Mouse (Mus musculus) forebrain, embryonic 10.5 days (tissue): ENCODE results near the gene Olfr643. TPM values are rescaled to one million over a fixed set of nuclear protein-coding genes. Genes with fewer than 3 reads are reported as not detected.
"Not testable (repeated sequence)": the region's sequence is repeated elsewhere in the genome, so short reads cannot be mapped to it uniquely, and the experiment has no call there.

ENCODE experiments used
- DNase-seq: peaks from one replicate; pipeline ENCODE4 v3.0.0-alpha.2; 2017; ENCODE audit warnings: low spot score; ENCODE audit errors: extremely low spot score
- H3K27ac ChIP-seq: fragments of 300-500 bp; sonication (generic); 2 replicates; pipeline ENCODE4 v1.5.1; 2016; ENCODE audit warnings: mild to moderate bottlenecking
- H3K27me3 ChIP-seq: fragments of 300-500 bp; sonication (generic); 2 replicates; pipeline ENCODE4 v1.6.1; 2016; ENCODE audit warnings: mild to moderate bottlenecking; ENCODE audit not compliant: poor library complexity, severe bottlenecking
- H3K36me3 ChIP-seq: fragments of 300-500 bp; sonication (generic); replicated peaks from 2 replicates; pipeline ENCODE4 v1.6.1; 2016; ENCODE audit warnings: mild to moderate bottlenecking, moderate library complexity
- H3K4me1 ChIP-seq: fragments of 300-500 bp; sonication (generic); 2 replicates; pipeline ENCODE4 v1.6.1; 2016
- H3K4me3 ChIP-seq: fragments of 300-500 bp; sonication (generic); 2 replicates; pipeline ENCODE4 v1.5.1; 2016; ENCODE audit warnings: mild to moderate bottlenecking, moderate library complexity
- H3K9me3 ChIP-seq: fragments of 300-500 bp; sonication (generic); 2 replicates; pipeline ENCODE4 v1.6.1; 2016; ENCODE audit warnings: mild to moderate bottlenecking, moderate library complexity
- WGBS: fragments of 180-500 bp; shearing (Covaris S2); methylation state at CpG from one replicate; pipeline ENCODE4 v1.1.7; 2016; 5-methylcytosine and 5-hydroxymethylcytosine counted together
- polyA plus RNA-seq: library from polyadenylated mRNA; unstranded; fragments of >200 nt; fragmentation: Nextera tagmentation; extraction: Ambion mirVana; gene quantifications from 2 replicates; pipeline ENCODE4 v1.2.1, GENCODE M21; 2016

Olfr643 gene
- polyA plus RNA-seq, 1 experiment from 2014 or later = not detected

GRCm38 (mm10) chr7:103970852-103971251 lies 166.4 kb downstream of the Olfr643 start, which contains the start of gene Olfr635:
Olfr635 (plus strand) TSS chr7:103971152.
- H3K4me3 ChIP-seq = no peak within 1 kb of the TSS
- H3K27ac ChIP-seq = no peak within 1 kb of the TSS
- H3K27me3 ChIP-seq = no peaks in the 10 kb centered on the region
- no peaks in the 10 kb centered on the region for H3K4me1 ChIP-seq
- no peak for DNase-seq
- H3K9me3 ChIP-seq = no peaks in the 10 kb centered on the region
- H3K36me3 ChIP-seq = no peaks in the 10 kb centered on the region
- 67% methylated on average over 1 of the region's 1 CpGs for WGBS

GRCm38 (mm10) chr7:103966873-103967272 lies 170.3 kb downstream of the Olfr643 start:
- H3K4me3 ChIP-seq, H3K36me3 ChIP-seq, DNase-seq, H3K4me1 ChIP-seq, H3K27ac ChIP-seq, H3K27me3 ChIP-seq, H3K9me3 ChIP-seq: not testable (repeated sequence)
- WGBS = 97% methylated on average over 22 of the region's 22 CpGs

Other genes starting within 250 kb of the Olfr643 start
- not detected in 2 replicates for gene Olfr64, start 242.9 kb downstream of the Olfr643 start, polyA plus RNA-seq
- gene Olfr65, start 233.9 kb downstream of the Olfr643 start, polyA plus RNA-seq = not detected in 2 replicates
- not detected in 2 replicates for gene Olfr631, start 208.6 kb downstream of the Olfr643 start, polyA plus RNA-seq
- gene Olfr632, start 203.1 kb downstream of the Olfr643 start, polyA plus RNA-seq = not detected in 2 replicates
- gene Olfr633, start 193.0 kb downstream of the Olfr643 start, polyA plus RNA-seq = not detected in 2 replicates
- 0.02 TPM in 1 of 2 replicates, not detected in the other for gene Olfr635, start 166.3 kb downstream of the Olfr643 start, polyA plus RNA-seq
- not detected in 2 replicates for gene Olfr638, start 138.7 kb downstream of the Olfr643 start, polyA plus RNA-seq
- gene Olfr639, start 120.1 kb downstream of the Olfr643 start, polyA plus RNA-seq = 0.02 TPM in 1 of 2 replicates, not detected in the other
- not detected in 2 replicates for gene Olfr640, start 111.8 kb downstream of the Olfr643 start, polyA plus RNA-seq
- gene Olfr641, start 102.0 kb downstream of the Olfr643 start, polyA plus RNA-seq = not detected in 2 replicates
- not detected in 2 replicates for gene Olfr642, start 84.7 kb downstream of the Olfr643 start, polyA plus RNA-seq
- gene 4930516K23Rik, start 76.0 kb downstream of the Olfr643 start, polyA plus RNA-seq = not detected in 2 replicates
- gene Olfr644, start 65.5 kb downstream of the Olfr643 start, polyA plus RNA-seq = not detected in 2 replicates
- not detected in 2 replicates for gene Olfr645, start 51.9 kb downstream of the Olfr643 start, polyA plus RNA-seq
- gene Olfr646, start 32.5 kb downstream of the Olfr643 start, polyA plus RNA-seq = not detected in 2 replicates
- not detected in 2 replicates for gene Ubqln5, start 7.6 kb downstream of the Olfr643 start, polyA plus RNA-seq
- not detected in 2 replicates for gene Ubqln3, start 5.9 kb upstream of the Olfr643 start, polyA plus RNA-seq
- gene Ubqlnl, start 13.2 kb upstream of the Olfr643 start, polyA plus RNA-seq = not detected in 2 replicates
- gene Olfm5, start 27.4 kb upstream of the Olfr643 start, polyA plus RNA-seq = not detected in 2 replicates
- 0.23 and 0.29 TPM in 2 replicates for gene Olfr648, start 46.0 kb upstream of the Olfr643 start, polyA plus RNA-seq
- not detected in 2 replicates for gene Olfr649, start 58.6 kb upstream of the Olfr643 start, polyA plus RNA-seq
- gene Trim6, start 81.4 kb upstream of the Olfr643 start, polyA plus RNA-seq = 5.1 and 5.7 TPM in 2 replicates
- 0.34 and 0.48 TPM in 2 replicates for gene Trim34a, start 107.1 kb upstream of the Olfr643 start, polyA plus RNA-seq
- 0.05 and 0.16 TPM in 2 replicates for gene Trim5, start 150.7 kb upstream of the Olfr643 start, polyA plus RNA-seq
- gene Trim12a, start 178.1 kb upstream of the Olfr643 start, polyA plus RNA-seq = 1.1 and 1.2 TPM in 2 replicates
- not detected in 2 replicates for gene Trim34b, start 192.1 kb upstream of the Olfr643 start, polyA plus RNA-seq
- 0.23 and 0.68 TPM in 2 replicates for gene Trim12c, start 216.0 kb upstream of the Olfr643 start, polyA plus RNA-seq
- gene Trim30b, start 232.5 kb upstream of the Olfr643 start, polyA plus RNA-seq = not detected in 2 replicates